Mouse (Mus musculus) E14TG2a.4 (cell line): ENCODE data around the gene Zfp874a.

Experiments used
- CTCF ChIP-seq: conservative IDR thresholded peaks from 2 replicates; pipeline ENCODE4 v1.5.1; 2014; ENCODE audit warnings: low read length
- NANOG ChIP-seq: IDR thresholded peaks from 2 replicates; pipeline ENCODE4 v1.6.1; 2014; ENCODE audit warnings: borderline replicate concordance, low read length, mixed read lengths

- TF ChIP-seq CTCF = no peak
- no peak for TF ChIP-seq NANOG
Observed at GRCm38 (mm10) chr13:67451172-67452020, at the start of gene Zfp874a.
